Mouse (Mus musculus): ENCODE results near the gene Arhgap21. TPM values are rescaled to one million over a fixed set of nuclear protein-coding genes. Genes with fewer than 3 reads are reported as not detected.

The Arhgap21 gene
- total RNA-seq (2023) = 10 to 100 TPM; 25.4 to 34.0 TPM

GRCm38 (mm10) chr2:20968441-20969200 lies at the start of gene Arhgap21:
Arhgap21 (minus strand) TSS chr2:20968881.

Other genes starting within 250 kb of the Arhgap21 start
- gene Enkur, start 236.5 kb upstream of the Arhgap21 start, total RNA-seq (2023) = not detected
- 1 to 10 TPM in 1 of 2 experiments, under 1 TPM in 1; 0.64 to 1.8 TPM for gene Thnsl1, start 236.8 kb upstream of the Arhgap21 start, total RNA-seq (2023)

Data from neutrophil, adult 59 days (primary cell).